Mouse (Mus musculus) spleen, postnatal 10 days (tissue): ENCODE data around the gene Gm13276.
A peak's percentile ranks its signal among the peaks of the same experiment; 100 is the strongest.
"Not testable (repeated sequence)": the region's sequence is repeated elsewhere in the genome, so short reads cannot be mapped to it uniquely, and the experiment has no call there.

Experiments used
- DNase-seq, 2 experiments: peaks; one replicate each; pipeline ENCODE4 v3.0.0; 2021 to 2022; ENCODE audit warnings: low spot score in 2 of 2

Gene Gm13276

DNA sequence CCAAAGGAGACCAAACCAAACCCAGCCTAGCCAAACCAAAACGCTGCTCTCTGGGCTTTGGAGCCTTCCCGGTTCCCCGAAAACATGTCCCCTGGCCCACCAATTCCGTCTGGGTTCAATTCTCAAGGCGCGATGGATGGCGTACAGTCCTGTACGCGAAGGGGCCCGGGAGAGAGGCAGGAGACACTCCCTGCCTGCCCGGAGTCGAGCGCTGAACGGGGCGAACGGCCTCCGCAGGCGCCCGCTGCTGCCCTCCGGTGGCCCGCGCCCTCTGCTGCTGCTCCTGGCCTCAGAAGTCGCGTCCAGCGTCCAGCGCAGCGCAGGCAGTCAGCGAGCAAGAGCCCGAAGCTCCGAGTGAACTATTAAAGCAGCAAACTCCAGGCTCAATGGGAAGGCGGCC lies 3.2 kb upstream of the Gm13276 start:
- not testable (repeated sequence) for DNase-seq

DNA sequence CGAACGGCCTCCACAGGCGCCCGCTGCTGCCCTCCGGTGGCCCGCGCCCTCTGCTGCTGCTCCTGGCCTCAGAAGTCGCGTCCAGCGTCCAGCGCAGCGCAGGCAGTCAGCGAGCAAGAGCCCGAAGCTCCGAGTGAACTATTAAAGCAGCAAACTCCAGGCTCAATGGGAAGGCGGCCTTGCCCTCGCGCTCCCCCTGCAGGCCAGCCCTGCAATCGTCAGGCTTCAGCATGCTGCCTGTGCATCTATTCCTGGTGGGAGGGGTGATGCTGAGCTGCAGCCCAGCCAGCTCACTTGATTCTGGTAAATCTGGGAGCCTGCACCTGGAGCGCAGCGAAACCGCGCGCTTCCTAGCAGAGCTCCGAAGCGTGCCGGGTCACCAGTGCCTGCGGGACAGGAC lies 2.9 kb downstream of the Gm13276 start, which contains the start of gene Gm13277:
Gm13277 (plus strand) TSS at position 231 of the 400 bp plus-strand sequence.
- peak; percentile 17 to 69 for DNase-seq

DNA sequence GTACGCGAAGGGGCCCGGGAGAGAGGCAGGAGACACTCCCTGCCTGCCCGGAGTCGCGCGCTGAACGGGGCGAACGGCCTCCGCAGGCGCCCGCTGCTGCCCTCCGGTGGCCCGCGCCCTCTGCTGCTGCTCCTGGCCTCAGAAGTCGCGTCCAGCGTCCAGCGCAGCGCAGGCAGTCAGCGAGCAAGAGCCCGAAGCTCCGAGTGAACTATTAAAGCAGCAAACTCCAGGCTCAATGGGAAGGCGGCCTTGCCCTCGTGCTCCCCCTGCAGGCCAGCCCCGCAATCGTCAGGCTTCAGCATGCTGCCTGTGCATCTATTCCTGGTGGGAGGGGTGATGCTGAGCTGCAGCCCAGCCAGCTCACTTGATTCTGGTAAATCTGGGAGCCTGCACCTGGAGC lies 5.7 kb downstream of the Gm13276 start, which contains the start of gene Gm13278:
Gm13278 (plus strand) TSS at position 301 of the 400 bp plus-strand sequence.
- DNase-seq: not testable (repeated sequence)

DNA sequence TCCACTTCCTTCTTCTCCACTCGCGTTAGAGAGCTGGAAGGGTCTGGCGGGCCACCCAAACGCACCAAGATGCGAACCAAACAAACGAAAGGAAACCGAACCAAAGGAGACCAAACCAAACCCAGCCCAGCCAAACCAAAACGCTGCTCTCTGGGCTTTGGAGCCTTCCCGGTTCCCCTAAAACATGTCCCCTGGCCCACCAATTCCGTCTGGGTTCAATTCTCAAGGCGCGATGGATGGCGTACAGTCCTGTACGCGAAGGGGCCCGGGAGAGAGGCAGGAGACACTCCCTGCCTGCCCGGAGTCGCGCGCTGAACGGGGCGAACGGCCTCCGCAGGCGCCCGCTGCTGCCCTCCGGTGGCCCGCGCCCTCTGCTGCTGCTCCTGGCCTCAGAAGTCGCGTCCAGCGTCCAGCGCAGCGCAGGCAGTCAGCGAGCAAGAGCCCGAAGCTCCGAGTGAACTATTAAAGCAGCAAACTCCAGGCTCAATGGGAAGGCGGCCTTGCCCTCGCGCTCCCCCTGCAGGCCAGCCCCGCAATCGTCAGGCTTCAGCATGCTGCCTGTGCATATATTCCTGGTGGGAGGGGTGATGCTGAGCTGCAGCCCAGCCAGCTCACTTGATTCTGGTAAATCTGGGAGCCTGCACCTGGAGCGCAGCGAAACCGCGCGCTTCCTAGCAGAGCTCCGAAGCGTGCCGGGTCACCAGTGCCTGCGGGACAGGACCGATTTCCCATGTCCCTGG lies 8.6 kb downstream of the Gm13276 start, which contains the start of gene Gm13275:
Gm13275 (plus strand) TSS at position 552 of the 740 bp plus-strand sequence.
- peak; percentile 47 to 79 for DNase-seq

DNA sequence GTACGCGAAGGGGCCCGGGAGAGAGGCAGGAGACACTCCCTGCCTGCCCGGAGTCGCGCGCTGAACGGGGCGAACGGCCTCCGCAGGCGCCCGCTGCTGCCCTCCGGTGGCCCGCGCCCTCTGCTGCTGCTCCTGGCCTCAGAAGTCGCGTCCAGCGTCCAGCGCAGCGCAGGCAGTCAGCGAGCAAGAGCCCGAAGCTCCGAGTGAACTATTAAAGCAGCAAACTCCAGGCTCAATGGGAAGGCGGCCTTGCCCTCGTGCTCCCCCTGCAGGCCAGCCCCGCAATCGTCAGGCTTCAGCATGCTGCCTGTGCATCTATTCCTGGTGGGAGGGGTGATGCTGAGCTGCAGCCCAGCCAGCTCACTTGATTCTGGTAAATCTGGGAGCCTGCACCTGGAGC lies 11.6 kb downstream of the Gm13276 start, which contains the start of gene Gm13279:
Gm13279 (plus strand) TSS at position 301 of the 400 bp plus-strand sequence.
- DNase-seq: not testable (repeated sequence)

DNA sequence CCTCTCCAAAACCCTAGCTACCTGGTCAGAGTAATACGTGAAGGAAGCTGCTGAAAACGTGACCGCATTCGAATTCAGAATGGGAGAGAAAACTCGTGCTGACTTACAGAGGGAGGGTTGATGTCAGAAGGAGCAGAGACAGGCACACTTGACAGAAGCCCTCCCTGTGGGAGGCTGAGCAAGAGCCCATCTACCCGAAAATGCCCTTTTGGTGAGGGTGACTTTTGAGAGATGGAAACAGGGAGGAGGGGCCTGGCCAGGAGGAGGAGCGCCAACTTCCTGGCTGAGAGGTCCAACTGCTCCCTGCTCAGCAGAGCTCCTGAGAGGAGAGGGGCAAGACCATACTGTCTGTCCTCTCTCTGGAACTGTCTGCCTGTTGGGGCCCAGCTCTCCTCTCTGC lies 13.9 kb downstream of the Gm13276 start, which contains the start of gene Gm13285:
Gm13285 (plus strand) TSS at position 301 of the 400 bp plus-strand sequence.
- not testable (repeated sequence) for DNase-seq

DNA sequence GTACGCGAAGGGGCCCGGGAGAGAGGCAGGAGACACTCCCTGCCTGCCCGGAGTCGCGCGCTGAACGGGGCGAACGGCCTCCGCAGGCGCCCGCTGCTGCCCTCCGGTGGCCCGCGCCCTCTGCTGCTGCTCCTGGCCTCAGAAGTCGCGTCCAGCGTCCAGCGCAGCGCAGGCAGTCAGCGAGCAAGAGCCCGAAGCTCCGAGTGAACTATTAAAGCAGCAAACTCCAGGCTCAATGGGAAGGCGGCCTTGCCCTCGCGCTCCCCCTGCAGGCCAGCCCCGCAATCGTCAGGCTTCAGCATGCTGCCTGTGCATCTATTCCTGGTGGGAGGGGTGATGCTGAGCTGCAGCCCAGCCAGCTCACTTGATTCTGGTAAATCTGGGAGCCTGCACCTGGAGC lies 17.4 kb downstream of the Gm13276 start, which contains the start of gene Gm13287:
Gm13287 (plus strand) TSS at position 301 of the 400 bp plus-strand sequence.
- not testable (repeated sequence) for DNase-seq

DNA sequence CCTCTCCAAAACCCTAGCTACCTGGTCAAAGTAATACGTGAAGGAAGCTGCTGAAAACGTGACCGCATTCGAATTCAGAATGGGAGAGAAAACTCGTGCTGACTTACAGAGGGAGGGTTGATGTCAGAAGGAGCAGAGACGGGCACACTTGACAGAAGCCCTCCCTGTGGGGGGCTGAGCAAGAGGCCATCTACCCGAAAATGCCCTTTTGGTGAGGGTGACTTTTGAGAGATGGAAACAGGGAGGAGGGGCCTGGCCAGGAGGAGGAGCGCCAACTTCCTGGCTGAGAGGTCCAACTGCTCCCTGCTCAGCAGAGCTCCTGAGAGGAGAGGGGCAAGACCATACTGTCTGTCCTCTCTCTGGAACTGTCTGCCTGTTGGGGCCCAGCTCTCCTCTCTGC lies 19.7 kb downstream of the Gm13276 start, which contains the start of gene Gm13288:
Gm13288 (plus strand) TSS at position 301 of the 400 bp plus-strand sequence.
- DNase-seq: not testable (repeated sequence)

DNA sequence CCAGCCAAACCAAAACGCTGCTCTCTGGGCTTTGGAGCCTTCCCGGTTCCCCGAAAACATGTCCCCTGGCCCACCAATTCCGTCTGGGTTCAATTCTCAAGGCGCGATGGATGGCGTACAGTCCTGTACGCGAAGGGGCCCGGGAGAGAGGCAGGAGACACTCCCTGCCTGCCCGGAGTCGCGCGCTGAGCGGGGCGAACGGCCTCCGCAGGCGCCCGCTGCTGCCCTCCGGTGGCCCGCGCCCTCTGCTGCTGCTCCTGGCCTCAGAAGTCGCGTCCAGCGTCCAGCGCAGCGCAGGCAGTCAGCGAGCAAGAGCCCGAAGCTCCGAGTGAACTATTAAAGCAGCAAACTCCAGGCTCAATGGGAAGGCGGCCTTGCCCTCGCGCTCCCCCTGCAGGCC lies 20.3 kb downstream of the Gm13276 start:
- DNase-seq: peak in 1 of 2 experiments; percentile 16

DNA sequence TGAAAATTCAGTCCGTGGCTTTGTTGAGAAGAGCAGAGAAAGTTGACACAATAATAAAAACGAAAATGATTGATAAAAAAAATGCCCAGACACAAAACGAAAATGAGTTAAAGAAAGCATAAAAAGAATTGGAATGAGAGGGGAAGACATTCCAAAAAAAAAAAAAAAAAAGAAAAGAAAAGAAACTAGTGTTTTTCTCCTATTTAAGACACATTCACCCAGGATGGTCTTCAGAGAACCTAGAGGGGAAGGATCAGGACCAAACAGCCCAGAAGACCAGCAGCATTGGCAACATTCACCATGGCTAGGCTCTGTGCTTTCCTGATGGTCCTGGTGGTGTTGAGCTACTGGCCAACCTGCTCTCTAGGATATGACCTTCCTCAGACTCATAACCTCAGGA lies 30.4 kb downstream of the Gm13276 start, which contains the start of gene Ifna7:
Ifna7 (plus strand) TSS at position 301 of the 400 bp plus-strand sequence.
- no peak for DNase-seq

DNA sequence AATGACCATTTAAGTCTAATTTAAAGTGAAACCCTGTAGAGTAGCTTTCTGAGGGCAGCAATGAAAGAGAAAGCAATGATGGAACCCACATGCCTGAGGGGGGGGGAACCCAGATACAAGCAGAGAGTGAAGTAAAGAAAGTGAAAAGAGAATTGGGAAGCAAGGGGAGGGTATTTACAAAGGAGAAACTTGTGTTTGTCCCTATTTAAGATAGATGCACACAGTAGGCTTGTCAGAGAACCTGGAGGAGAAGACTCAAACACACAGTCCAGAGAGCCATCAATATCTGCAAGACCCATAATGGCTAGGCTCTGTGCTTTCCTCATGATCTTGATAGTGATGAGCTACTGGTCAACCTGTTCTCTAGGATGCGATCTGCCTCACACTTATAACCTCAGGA lies 34.1 kb downstream of the Gm13276 start, which contains the start of gene Ifna11:
Ifna11 (plus strand) TSS at position 301 of the 400 bp plus-strand sequence.
- DNase-seq: no peak

DNA sequence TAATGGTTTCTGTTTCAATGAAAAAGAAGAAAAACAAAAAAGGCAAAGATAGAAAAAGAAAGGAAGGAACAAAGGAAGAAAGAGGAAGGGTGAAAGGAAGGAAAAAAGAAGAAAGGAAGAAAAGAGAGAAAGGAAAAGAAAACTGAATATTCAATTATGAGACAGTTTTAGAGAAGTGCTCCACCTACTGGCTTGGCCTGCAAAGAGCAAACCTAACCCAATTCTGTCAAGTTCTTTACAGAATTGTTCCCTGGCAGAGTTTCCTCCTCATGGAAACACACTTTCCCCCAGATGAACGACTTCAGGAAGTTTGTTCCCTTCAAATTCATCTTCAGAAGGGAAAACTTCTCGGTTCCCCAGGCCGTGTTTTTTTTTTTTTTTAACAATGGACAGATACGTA lies 37.5 kb downstream of the Gm13276 start:
- DNase-seq: peak in 1 of 2 experiments; percentile 22

DNA sequence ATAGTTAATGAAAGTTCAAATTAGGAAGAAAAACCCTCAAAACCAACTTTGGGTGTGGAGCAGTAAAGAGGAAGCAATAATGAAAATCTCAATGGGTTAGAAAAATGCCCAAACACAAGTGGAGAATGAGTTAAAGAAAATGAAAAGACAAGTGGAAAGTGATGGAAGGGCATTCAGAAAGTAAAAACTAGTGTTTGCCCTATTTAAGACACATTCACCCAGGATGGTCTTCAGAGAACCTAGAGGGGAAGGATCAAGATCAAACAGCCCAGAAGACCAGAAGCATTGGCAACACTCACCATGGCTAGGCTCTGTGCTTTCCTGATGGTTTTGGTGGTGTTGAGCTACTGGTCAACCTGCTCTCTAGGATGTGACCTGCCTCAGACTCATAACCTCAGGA lies 41.6 kb downstream of the Gm13276 start, which contains the start of gene Ifna6:
Ifna6 (plus strand) TSS at position 301 of the 400 bp plus-strand sequence.
- DNase-seq: not testable (repeated sequence)

DNA sequence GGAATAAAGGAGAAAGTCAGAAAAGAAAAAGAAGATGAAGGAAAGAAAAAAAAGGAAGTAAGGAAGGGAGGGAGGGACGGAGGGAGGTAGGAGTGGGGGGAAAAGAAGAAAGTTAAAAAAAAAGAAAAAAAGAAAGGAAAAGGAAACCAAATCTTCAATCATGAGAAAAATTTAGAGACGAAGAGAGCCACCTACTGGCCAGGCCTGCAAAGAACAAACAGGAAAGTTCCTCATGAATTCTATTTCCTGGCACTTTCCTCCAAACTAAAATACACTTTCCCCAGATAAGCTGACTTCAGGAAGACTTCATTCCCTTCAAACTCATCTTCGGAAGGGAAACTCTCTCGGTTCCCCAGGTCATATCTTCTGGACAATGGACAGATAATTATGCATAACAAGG lies 45.0 kb downstream of the Gm13276 start:
- DNase-seq: peak in 1 of 2 experiments; percentile 37

DNA sequence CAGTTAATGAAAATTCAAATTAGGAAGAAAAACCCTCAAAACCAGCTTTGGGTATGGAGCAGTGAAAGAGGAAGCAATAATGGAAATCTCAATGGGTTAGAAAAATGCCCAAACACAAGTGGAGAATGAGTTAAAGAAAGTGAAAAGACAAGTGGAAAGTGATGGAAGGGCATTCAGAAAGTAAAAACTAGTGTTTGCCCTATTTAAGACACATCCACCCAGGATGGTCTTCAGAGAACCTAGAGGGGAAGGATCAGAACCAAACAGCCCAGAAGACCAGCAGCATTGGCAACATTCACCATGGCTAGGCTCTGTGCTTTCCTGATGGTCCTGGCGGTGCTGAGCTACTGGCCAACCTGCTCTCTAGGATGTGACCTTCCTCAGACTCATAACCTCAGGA lies 49.7 kb downstream of the Gm13276 start, which contains the start of gene Ifna5:
Ifna5 (plus strand) TSS at position 301 of the 400 bp plus-strand sequence.
- not testable (repeated sequence) for DNase-seq
